In the genomic region with DNA sequence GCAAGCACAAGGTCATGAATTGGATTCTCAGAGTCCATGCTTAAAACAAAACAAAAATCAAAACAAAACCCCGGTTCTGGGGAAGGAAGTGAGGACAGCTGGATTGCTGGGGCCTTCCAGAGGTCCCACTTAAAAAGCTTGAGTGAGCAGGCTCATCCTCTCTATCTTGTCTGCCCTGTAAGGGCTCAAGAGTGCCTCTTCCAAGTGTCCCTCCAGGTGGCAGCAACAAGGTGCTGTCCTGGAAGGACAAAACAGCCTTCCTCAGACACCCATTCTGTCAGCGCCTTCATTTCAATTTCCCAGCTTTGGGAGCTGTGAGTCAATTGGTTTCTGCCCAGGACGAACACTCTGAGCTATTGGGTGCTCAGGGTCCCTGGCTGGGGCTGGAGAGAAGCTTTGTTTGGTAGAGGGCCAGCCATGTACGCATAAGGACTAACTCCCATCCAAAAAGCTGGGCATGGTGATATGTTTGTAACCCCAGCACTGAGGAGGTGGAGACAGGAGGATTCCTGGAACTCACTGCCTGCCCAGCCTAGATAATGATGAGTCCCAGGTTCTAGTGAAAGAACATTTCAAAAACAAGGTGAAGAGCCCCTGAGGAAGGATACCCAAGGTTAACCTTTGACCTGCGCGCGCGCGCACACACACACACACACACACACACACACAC, we compare ENCODE assay signal across 14 mouse cellular contexts. TPM values are rescaled to one million over a fixed set of nuclear protein-coding genes. Genes with fewer than 3 reads are reported as not detected.
DNase-seq lines count a peak whose midpoint lies in the region; ATAC-seq and TF ChIP-seq lines count a peak whose summit lies in the region.
"Had no signal": no experiment of that assay in that cellular context is flagged by ENCODE, and none has a peak within 500 bp of the region (broad histone marks: within the 10 kb centered on the region; RNA-seq: fewer than 3 reads in every experiment).

No protein-coding gene starts in this region.

- no peak for TF ChIP-seq CTCF in bone marrow macrophage, adult 2 months (IDR thresholded peaks at IDR 0.05; ENCODE audit: low read depth, low read length)

- peak; percentile 25 for DNase-seq in kidney, postnatal 10 days
- no peak for DNase-seq in kidney, adult 18-20 months
- no peak for DNase-seq in thymus, postnatal 36 days
- no peak for DNase-seq in layer of hippocampus, adult 9-10 months (ENCODE audit: low spot score)
- DNase-seq: kidney, adult 9 months had no signal

- peak overlapping the region; percentile 44 for H3K27ac ChIP-seq in bone marrow macrophage, adult 2 months (ENCODE audit: insufficient read depth, low read depth, low read length)
- H3K27ac ChIP-seq: heart, embryonic 15.5 days had no signal

- no peak overlapping the region for H3K4me3 ChIP-seq in bone marrow macrophage, adult 2 months (ENCODE audit: insufficient read depth, low read length)
- H3K4me3 ChIP-seq: heart, embryonic 15.5 days had no signal

- H3K4me1 ChIP-seq in bone marrow macrophage, adult 2 months (ENCODE audit: control insufficient read depth, insufficient read depth, low read length), result peaks cover 30% of the 10 kb centered on the region

- peak; percentile 77 for ATAC-seq in erythroid progenitor cell, adult 5-6 weeks (replicated peaks; ENCODE audit: low FRiP score, poor library complexity, severe bottlenecking)
- ATAC-seq in megakaryocyte-erythroid progenitor cell, adult 5-6 weeks (replicated peaks; ENCODE audit: low FRiP score, low TSS enrichment, poor library complexity, severe bottlenecking), result peak; percentile 71
- ATAC-seq: forebrain, embryonic 14.5 days; midbrain, embryonic 16.5 days had no signal

- TF ChIP-seq POLR2A in bone marrow macrophage, adult 2 months (IDR thresholded peaks at IDR 0.05; ENCODE audit: borderline replicate concordance, low read depth, low read length), result no peak

RNA-seq across cellular contexts. Expression of a gene that starts 4.9 kb away (rescaled TPM):
- not detected in 2 replicates for polyA plus RNA-seq in bone marrow macrophage, adult 2 months (2012; ENCODE audit: insufficient read depth, insufficient read length, missing spikeins)
- not detected in 2 replicates for total RNA-seq in erythroid progenitor cell, adult 5-6 weeks (2015; ENCODE audit: low replicate concordance)
- total RNA-seq in erythroid progenitor cell, adult 5-6 weeks (2017; ENCODE audit: low replicate concordance), result not detected in 2 replicates
- not detected in 2 replicates for total RNA-seq in megakaryocyte-erythroid progenitor cell, adult 5-6 weeks (2014; fragmentation: Nextera tagmentation)
- not detected in 2 replicates for total RNA-seq in megakaryocyte-erythroid progenitor cell, adult 5-6 weeks (2017)
- total RNA-seq: left cerebral cortex, postnatal 36 days had no signal
- polyA plus RNA-seq: forebrain, embryonic 14.5 days; heart, embryonic 15.5 days; midbrain, embryonic 16.5 days; Patski; urinary bladder, adult 2 months had no signal

RNA-seq across cellular contexts. Expression of a gene that starts 25.9 kb away (rescaled TPM):
- 108 and 129 TPM in 2 replicates for polyA plus RNA-seq in bone marrow macrophage, adult 2 months (2012; ENCODE audit: insufficient read depth, insufficient read length, missing spikeins)
- 87.2 and 99.8 TPM in 2 replicates for total RNA-seq in erythroid progenitor cell, adult 5-6 weeks (2015; ENCODE audit: low replicate concordance)
- 112 and 144 TPM in 2 replicates for total RNA-seq in erythroid progenitor cell, adult 5-6 weeks (2017; ENCODE audit: low replicate concordance)
- total RNA-seq in megakaryocyte-erythroid progenitor cell, adult 5-6 weeks (2014; fragmentation: Nextera tagmentation), result 153 and 167 TPM in 2 replicates
- total RNA-seq in megakaryocyte-erythroid progenitor cell, adult 5-6 weeks (2017), result 152 and 190 TPM in 2 replicates

RNA-seq across cellular contexts. Expression of a gene that starts 26.2 kb away (rescaled TPM):
- not detected in 2 replicates for polyA plus RNA-seq in bone marrow macrophage, adult 2 months (2012; ENCODE audit: insufficient read depth, insufficient read length, missing spikeins)
- not detected in 2 replicates for total RNA-seq in erythroid progenitor cell, adult 5-6 weeks (2015; ENCODE audit: low replicate concordance)
- not detected in 2 replicates for total RNA-seq in erythroid progenitor cell, adult 5-6 weeks (2017; ENCODE audit: low replicate concordance)
- total RNA-seq in megakaryocyte-erythroid progenitor cell, adult 5-6 weeks (2014; fragmentation: Nextera tagmentation), result not detected in 2 replicates
- total RNA-seq in megakaryocyte-erythroid progenitor cell, adult 5-6 weeks (2017), result not detected in 2 replicates
- total RNA-seq: left cerebral cortex, postnatal 36 days had no signal
- polyA plus RNA-seq: Patski; urinary bladder, adult 2 months had no signal
